Mouse (Mus musculus) macrophage (primary cell): ENCODE data around the gene Tnks1bp1. TPM values are rescaled to one million over a fixed set of nuclear protein-coding genes. Genes with fewer than 3 reads are reported as not detected.

ENCODE experiments used
- H3K27ac ChIP-seq: fragments of 350-480 bp; formaldehyde crosslinking; 2 replicates; pipeline ENCODE4 v1.9.0; 2021
- H3K36me3 ChIP-seq: fragments of 350-480 bp; formaldehyde crosslinking; 2 replicates; pipeline ENCODE4 v1.9.0; 2021; ENCODE audit errors: inconsistent target
- H3K4me3 ChIP-seq: fragments of 350-480 bp; formaldehyde crosslinking; 2 replicates; pipeline ENCODE4 v1.9.0; 2021; ENCODE audit errors: inconsistent target
- H3K79me2 ChIP-seq: fragments of 350-480 bp; formaldehyde crosslinking; 2 replicates; pipeline ENCODE4 v1.9.0; 2021; ENCODE audit errors: inconsistent target
- WGBS: methylation state at CpG from one replicate; pipeline ENCODE4 v1.1.7; 2026; ENCODE audit warnings: inconsistent platforms; ENCODE audit not compliant: missing documents; 5-methylcytosine and 5-hydroxymethylcytosine counted together
- polyA plus RNA-seq: library from polyadenylated mRNA; stranded (reverse); fragments of 250-400 nt; gene quantifications from 3 replicates; pipeline ENCODE4 v1.2.4, GENCODE M21; 2018; ENCODE audit warnings: inconsistent platforms

Gene Tnks1bp1
- polyA plus RNA-seq, 1 experiment from 2014 or later: 6.1 TPM

GRCm38 (mm10) chr2:85050746-85051145 is 2.9 kb downstream of the Tnks1bp1 start:
- Histone ChIP-seq H3K27ac (no peak overlapping the region), H3K4me3 (no peak overlapping the region), H3K79me2 (no peaks in the 10 kb centered on the region), H3K36me3 (peaks cover 10% of the 10 kb centered on the region; the same call in 1 of the 2 replicates)
- 71% methylated on average over 9 of the region's 9 CpGs for WGBS

- 90% methylated on average over 5 of the region's 5 CpGs for WGBS
- Histone ChIP-seq H3K36me3 (no peaks in the 10 kb centered on the region; the same call in 1 of the 2 replicates), H3K4me3 (no peak overlapping the region)
These were observed 5.5 kb downstream of the Tnks1bp1 start for GRCm38 (mm10) chr2:85053192-85053816.

DNA sequence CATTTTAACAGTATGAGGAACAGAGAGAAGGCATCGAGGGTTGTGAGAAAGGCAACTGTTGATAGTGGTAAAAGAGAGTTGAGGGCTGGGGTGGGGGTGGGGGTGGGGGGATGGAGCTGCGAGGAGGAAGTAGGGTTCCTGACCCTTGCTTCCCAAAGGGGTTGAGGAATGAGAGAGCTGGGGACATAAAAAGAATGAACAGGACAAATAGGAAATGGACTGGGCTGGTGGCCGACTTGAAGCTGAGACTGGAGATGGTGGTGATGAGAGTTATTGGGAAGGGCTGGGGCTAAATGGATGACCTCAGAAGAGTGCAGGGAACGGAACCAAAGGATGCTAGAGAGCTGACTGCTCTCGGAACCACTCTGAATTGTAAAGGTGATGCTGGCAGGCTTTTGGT is 8.9 kb downstream of the Tnks1bp1 start:
- no peak overlapping the region for H3K4me3 ChIP-seq
- no peaks in the 10 kb centered on the region for H3K79me2 ChIP-seq
- 57% methylated on average over 5 of the region's 5 CpGs for WGBS
- no peaks in the 10 kb centered on the region; the same call in 1 of the 2 replicates for H3K36me3 ChIP-seq
- no peak overlapping the region for H3K27ac ChIP-seq

More at GRCm38 (mm10) chr2:85053192-85053816, 5.5 kb downstream of the Tnks1bp1 start:
- no peaks in the 10 kb centered on the region for H3K79me2 ChIP-seq
- no peak overlapping the region for H3K27ac ChIP-seq

DNA sequence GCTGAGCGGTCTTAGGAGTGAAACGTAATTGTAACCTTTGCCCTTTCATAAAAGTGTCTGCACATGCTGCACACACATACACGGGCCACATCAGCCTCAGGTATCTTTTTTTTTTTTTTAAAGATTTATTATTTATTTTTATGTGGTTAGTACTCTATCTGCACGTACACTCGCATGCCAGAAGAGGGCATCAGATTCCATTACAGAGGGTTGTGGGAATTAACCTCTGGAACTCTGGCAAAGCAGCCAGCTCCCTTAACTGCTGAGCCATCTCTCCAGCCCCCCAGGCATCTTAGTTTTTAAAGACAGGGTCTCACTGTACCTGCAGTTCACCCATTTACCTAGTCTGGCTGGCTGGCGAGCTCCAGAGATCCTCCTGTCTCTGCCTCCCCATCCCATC is 11.9 kb downstream of the Tnks1bp1 start:
- 95% methylated on average over 6 of the region's 6 CpGs for WGBS
- no peak overlapping the region for H3K4me3 ChIP-seq
- no peak overlapping the region for H3K27ac ChIP-seq
- no peaks in the 10 kb centered on the region; the same call in 1 of the 2 replicates for H3K36me3 ChIP-seq
- no peaks in the 10 kb centered on the region for H3K79me2 ChIP-seq

DNA sequence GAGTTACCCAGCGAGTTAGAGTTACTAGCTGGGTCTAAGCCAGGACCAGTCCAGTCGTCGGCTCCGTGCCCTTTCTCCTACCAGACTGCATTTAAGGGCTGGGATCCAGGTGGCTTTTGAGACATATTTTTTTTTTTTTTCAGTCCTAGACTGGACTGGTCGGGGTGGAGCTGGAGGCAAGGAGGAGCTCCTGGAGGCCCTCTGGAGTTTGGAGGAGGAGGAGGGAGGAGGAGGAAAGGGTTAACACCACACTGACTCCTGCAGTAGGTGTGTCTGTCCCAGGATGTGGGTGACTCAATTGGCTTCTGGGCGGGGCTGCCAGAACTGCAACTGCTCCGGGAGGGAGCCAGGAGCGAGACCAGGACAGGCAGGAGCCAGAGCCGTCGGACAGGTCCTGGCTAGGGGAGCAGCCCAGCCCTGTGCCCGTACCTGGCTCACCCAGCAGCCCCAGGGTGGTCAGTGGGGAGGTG is 12.8 kb downstream of the Tnks1bp1 start:
- Histone ChIP-seq H3K79me2 (no peaks in the 10 kb centered on the region), H3K4me3 (no peak overlapping the region), H3K36me3 (no peaks in the 10 kb centered on the region; the same call in 1 of the 2 replicates), H3K27ac (no peak overlapping the region)
- WGBS: 23% methylated on average over 11 of the region's 11 CpGs

DNA sequence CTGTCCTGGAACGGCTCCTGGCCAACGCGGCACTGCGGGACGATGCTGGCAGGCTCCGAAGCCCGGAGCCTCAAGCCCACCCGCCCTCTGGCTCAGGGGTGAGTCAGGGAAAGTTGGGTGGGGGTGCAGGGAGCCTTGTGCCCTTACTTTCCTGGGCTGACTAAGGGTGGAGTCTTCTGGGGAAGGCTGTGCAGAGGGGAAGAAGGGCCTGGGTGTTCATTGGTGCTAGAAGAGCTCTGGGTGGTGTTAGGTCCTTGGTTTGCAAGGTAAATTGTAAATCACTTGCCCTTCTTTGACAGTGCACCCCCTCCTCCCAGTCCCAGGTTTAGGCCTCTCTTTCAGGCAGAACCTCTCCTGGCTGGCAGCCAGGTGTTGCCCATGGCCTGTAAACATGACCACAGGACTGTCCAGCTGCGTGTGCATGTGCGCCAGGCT is 13.3 kb downstream of the Tnks1bp1 start:
- no peaks in the 10 kb centered on the region for H3K79me2 ChIP-seq
- H3K27ac ChIP-seq: no peak overlapping the region
- H3K36me3 ChIP-seq: no peaks in the 10 kb centered on the region; the same call in 1 of the 2 replicates
- H3K4me3 ChIP-seq: no peak overlapping the region
- 38% methylated on average over 10 of the region's 10 CpGs for WGBS

GRCm38 (mm10) chr2:85065141-85065875 is 17.5 kb downstream of the Tnks1bp1 start:
- no peaks in the 10 kb centered on the region for H3K36me3 ChIP-seq
- no peaks in the 10 kb centered on the region for H3K79me2 ChIP-seq
- 94% methylated on average over 12 of the region's 12 CpGs for WGBS
- H3K4me3 ChIP-seq: no peak overlapping the region
- no peak overlapping the region for H3K27ac ChIP-seq

- Histone ChIP-seq H3K27ac (no peak overlapping the region), H3K4me3 (no peak overlapping the region), H3K79me2 (no peaks in the 10 kb centered on the region), H3K36me3 (no peaks in the 10 kb centered on the region)
- 99% methylated on average over 5 of the region's 5 CpGs for WGBS
These were observed 19.1 kb downstream of the Tnks1bp1 start for GRCm38 (mm10) chr2:85066937-85067336.

- 86% methylated on average over 10 of the region's 10 CpGs for WGBS
- H3K36me3 ChIP-seq: no peaks in the 10 kb centered on the region
- H3K79me2 ChIP-seq: no peaks in the 10 kb centered on the region
- H3K4me3 ChIP-seq: no peak overlapping the region
- H3K27ac ChIP-seq: no peak overlapping the region
These were observed 20.2 kb downstream of the Tnks1bp1 start for GRCm38 (mm10) chr2:85067903-85068625.

DNA sequence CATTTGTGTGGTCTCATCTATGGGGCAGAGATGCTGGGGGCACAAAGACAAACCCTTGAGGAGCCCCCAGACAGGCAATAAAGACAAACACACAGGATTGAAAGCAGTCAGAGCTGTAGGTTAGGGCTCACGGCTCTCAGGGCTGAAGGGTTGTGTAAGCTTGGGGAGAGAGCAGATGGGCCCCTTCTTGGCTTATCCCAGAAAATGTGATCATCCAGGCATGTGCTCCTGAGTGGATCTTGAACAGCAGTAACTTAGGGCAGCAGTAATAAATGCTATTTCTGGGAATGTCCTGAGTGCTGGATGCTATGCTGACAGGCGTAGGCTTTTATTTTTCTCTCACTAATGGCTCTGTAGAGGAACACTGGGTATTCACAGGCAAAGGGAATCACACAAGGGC is 20.8 kb downstream of the Tnks1bp1 start:
- Histone ChIP-seq H3K4me3 (no peak overlapping the region), H3K27ac (no peak overlapping the region), H3K36me3 (no peaks in the 10 kb centered on the region), H3K79me2 (no peaks in the 10 kb centered on the region)
- 93% methylated on average over 2 of the region's 2 CpGs for WGBS

GRCm38 (mm10) chr2:85070086-85070485 is 22.3 kb downstream of the Tnks1bp1 start:
- no peaks in the 10 kb centered on the region for H3K36me3 ChIP-seq
- WGBS: 92% methylated on average over 15 of the region's 15 CpGs
- no peak overlapping the region for H3K4me3 ChIP-seq
- H3K27ac ChIP-seq: no peak overlapping the region
- no peaks in the 10 kb centered on the region for H3K79me2 ChIP-seq

DNA sequence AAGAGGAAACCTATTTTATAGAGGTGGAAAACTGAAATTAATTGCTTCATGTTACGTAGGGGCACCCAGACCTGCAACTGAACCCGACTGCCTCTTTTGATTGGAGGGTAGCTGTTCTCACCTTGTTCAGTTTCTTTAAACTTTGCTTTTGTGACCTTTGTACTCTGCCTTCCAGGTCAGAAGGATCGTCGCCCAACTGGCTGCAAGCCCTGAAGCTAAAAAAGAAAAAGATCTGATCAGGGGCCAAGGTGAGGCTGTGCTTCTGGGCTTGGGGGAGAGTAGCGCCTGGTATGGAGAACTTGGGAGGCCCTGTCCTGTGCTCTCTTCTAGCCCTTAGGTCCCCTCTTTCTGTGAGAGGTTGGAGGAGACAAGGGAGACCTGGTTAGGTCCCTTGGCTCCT is 24.1 kb downstream of the Tnks1bp1 start:
- Histone ChIP-seq H3K27ac (no peak overlapping the region), H3K36me3 (no peaks in the 10 kb centered on the region), H3K4me3 (no peak overlapping the region), H3K79me2 (no peaks in the 10 kb centered on the region)
- 94% methylated on average over 5 of the region's 5 CpGs for WGBS

DNA sequence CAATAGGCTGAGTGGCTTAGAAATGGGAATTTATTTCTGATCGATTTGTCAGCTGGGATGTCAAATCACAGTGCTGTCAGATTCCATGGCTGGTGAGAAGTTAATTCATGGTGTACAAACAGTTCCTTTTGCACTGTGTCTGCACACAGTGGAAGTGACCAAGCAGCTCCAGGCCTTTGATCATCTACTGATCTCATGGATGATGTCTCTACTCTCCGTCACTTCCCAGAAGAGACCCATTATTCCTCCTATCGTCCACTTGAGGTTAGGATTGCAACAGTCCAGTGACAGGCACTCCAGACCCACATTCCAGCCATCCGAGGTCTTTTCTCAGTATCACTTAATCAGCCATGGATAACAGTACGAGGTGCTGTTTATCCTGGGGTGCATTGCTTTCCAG is 25.9 kb downstream of the Tnks1bp1 start:
- Histone ChIP-seq H3K27ac (no peak overlapping the region), H3K36me3 (no peaks in the 10 kb centered on the region), H3K4me3 (no peak overlapping the region), H3K79me2 (no peaks in the 10 kb centered on the region)
- 91% methylated on average over 5 of the region's 5 CpGs for WGBS

GRCm38 (mm10) chr2:85088716-85089646 is 41.2 kb downstream of the Tnks1bp1 start:
- 82% methylated on average over 11 of the region's 11 CpGs for WGBS
- Histone ChIP-seq H3K36me3 (no peaks in the 10 kb centered on the region), H3K79me2 (no peaks in the 10 kb centered on the region), H3K4me3 (no peak overlapping the region), H3K27ac (no peak overlapping the region)
